In the genomic region with DNA sequence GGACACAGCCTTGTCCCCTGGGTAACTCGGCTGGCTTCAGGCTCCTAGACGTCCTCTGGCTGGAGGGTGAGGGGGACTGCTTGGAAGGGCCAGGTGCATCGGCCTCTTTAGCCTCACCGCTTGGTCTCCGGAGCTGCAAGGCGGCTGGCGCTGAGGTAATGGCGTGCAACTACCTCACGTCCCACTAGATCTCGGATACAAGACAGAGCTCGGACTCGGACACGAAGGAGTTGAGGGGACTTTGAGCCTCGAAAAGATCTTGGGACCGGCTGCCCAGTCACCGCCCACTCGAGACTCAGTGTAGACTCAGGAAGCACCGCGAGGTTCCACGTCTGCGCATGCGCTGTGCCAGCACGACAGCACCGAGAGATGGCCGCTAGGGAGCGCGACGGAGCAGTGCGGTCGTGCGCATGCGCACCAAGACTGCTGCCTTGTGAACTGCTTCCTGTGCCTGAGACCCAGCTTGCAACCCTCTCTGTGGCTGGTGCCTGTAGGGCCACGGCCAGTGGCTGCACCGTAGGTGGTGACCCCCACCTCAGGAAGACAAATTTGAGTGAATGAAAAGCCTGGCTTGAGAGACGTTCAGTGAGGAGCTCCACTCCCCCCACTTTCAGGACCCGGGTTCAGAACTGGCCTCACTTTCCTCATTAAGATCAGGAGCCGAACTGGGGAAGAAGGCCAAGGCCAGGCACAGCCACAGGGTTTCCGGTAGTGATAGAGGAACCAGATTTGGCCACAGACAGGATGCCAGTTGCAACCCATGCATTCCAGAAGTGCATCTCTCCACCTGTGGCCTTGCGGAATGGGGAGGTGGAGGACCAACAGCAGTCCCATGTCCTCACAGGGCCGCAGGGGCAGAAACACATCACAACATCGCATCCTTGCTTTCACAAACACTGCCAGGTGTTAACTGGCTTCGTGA, we compare ENCODE assay signal across 8 mouse cellular contexts. TPM values are rescaled to one million over a fixed set of nuclear protein-coding genes. Genes with fewer than 3 reads are reported as not detected.
DNase-seq lines count a peak whose midpoint lies in the region; ATAC-seq and TF ChIP-seq lines count a peak whose summit lies in the region.

No protein-coding gene starts in this region.

- peak; percentile 85 for TF ChIP-seq CTCF in olfactory bulb, adult 2 months (IDR thresholded peaks at IDR 0.05; ENCODE audit: insufficient read depth, low read depth, low read length)

- peak overlapping the region; percentile 56 for H3K4me3 ChIP-seq in hindbrain, embryonic 10.5 days
- peak overlapping the region; percentile 56 for H3K4me3 ChIP-seq in lung, embryonic 15.5 days
- peak overlapping the region; percentile 58 for H3K4me3 ChIP-seq in olfactory bulb, adult 2 months (ENCODE audit: insufficient read depth, low read depth, low read length)

- peak overlapping the region; percentile 83 for H3K4me2 ChIP-seq in lung, embryonic 15.5 days

- 0 out of 2 replicates have a peak, but pooled peaks have one; percentile 26 for TF ChIP-seq POLR2A in olfactory bulb, adult 2 months (IDR thresholded peaks at IDR 0.05; ENCODE audit: insufficient read depth, low read depth, low read length)

- H3K9ac ChIP-seq in lung, embryonic 15.5 days = peak overlapping the region; percentile 66

- peaks cover 20% of the 10 kb centered on the region for H3K4me1 ChIP-seq in hindbrain, embryonic 10.5 days (replicated peaks)
- peaks cover 12% of the 10 kb centered on the region; the same call in 1 of the 2 replicates for H3K4me1 ChIP-seq in lung, embryonic 15.5 days
- peaks cover 11% of the 10 kb centered on the region for H3K4me1 ChIP-seq in olfactory bulb, adult 2 months (ENCODE audit: control insufficient read depth, insufficient read depth, low read length)

- peak overlapping the region; percentile 85 for H3K27ac ChIP-seq in hindbrain, embryonic 10.5 days
- H3K27ac ChIP-seq in lung, embryonic 15.5 days = peak overlapping the region; percentile 58
- peak overlapping the region; percentile 29 for H3K27ac ChIP-seq in olfactory bulb, adult 2 months (ENCODE audit: insufficient read depth, low read depth, low read length)

- WGBS in hindbrain, embryonic 10.5 days = 15% methylated on average over 42 of the region's 42 CpGs
- 16% methylated on average over 42 of the region's 42 CpGs for WGBS in lung, embryonic 15.5 days
- WGBS in olfactory bulb, adult 2 months = 16% methylated on average over 42 of the region's 42 CpGs

- H3K36me3 ChIP-seq in hindbrain, embryonic 10.5 days = no peaks in the 10 kb centered on the region
- H3K36me3 ChIP-seq in lung, embryonic 15.5 days = no peaks in the 10 kb centered on the region

- no peaks in the 10 kb centered on the region for H3K27me3 ChIP-seq in hindbrain, embryonic 10.5 days (ENCODE audit: insufficient read depth, poor library complexity, severe bottlenecking)
- no peaks in the 10 kb centered on the region for H3K27me3 ChIP-seq in lung, embryonic 15.5 days

- ATAC-seq in lung, embryonic 15.5 days (ENCODE audit: borderline replicate concordance, extremely low read depth, low FRiP score, low TSS enrichment) = peak; percentile 92

- no peaks in the 10 kb centered on the region for H3K9me3 ChIP-seq in hindbrain, embryonic 10.5 days
- no peaks in the 10 kb centered on the region for H3K9me3 ChIP-seq in lung, embryonic 15.5 days

- DNase-seq in MN1 (ENCODE audit: low spot score) = peak; percentile 93
- peak; percentile 96 to 98 for DNase-seq in cerebellum, postnatal 10 days
- DNase-seq in frontal cortex, adult 2 months (ENCODE audit: extremely low spot score in 1 of 2, low spot score in 1 of 2) = peak; percentile 83 to 96
- DNase-seq in hindbrain, embryonic 10.5 days (ENCODE audit: low spot score) = peak; percentile 96
- DNase-seq in layer of hippocampus, adult 9-10 months (ENCODE audit: low spot score) = peak; percentile 91
- DNase-seq in thymus, adult 18-20 months = peak; percentile 93 to 96

RNA-seq across cellular contexts. Expression of a gene that starts 54.8 kb away (rescaled TPM):
- polyA plus RNA-seq in frontal cortex, adult 2 months (2012; rRNA removed) = 18.3 and 21.6 TPM in 2 replicates
- polyA plus RNA-seq in hindbrain, embryonic 10.5 days (2016; fragmentation: Nextera tagmentation; extraction: Ambion mirVana) = 0.77 and 1.1 TPM in 2 replicates
- 1.2 and 1.5 TPM in 2 replicates for polyA plus RNA-seq in lung, embryonic 15.5 days (2015; fragmentation: Nextera tagmentation; extraction: Ambion mirVana)
- polyA plus RNA-seq in olfactory bulb, adult 2 months (2012; ENCODE audit: insufficient read depth, insufficient read length, low replicate concordance, missing spikeins) = not detected in 2 replicates

Comparison
In these comparisons a context has a peak if more than half of its experiments do, and no peak if none do; other contexts are left out.
1. Peak in every context shown above with its lines: DNase-seq, ATAC-seq, H3K4me3 ChIP-seq and H3K27ac ChIP-seq.
2. H3K27ac ChIP-seq: peak in every context shown above with its lines; median percentile 85 in hindbrain, embryonic 10.5 days; 58 in lung, embryonic 15.5 days; 29 in olfactory bulb, adult 2 months.